Mouse (Mus musculus) CH12.LX (cell line): ENCODE data around the gene Fry. TPM values are rescaled to one million over a fixed set of nuclear protein-coding genes. Genes with fewer than 3 reads are reported as not detected.

Source experiments
- DNase-seq: peaks from one replicate; pipeline ENCODE4 v3.0.0-alpha.2; 2013; ENCODE audit errors: extremely low read depth
- H3K27ac ChIP-seq: 2 replicates; pipeline ENCODE4 v1.5.1; 2012; ENCODE audit warnings: low read depth, mild to moderate bottlenecking, control low read depth, moderate library complexity; ENCODE audit not compliant: insufficient read depth
- H3K27me3 ChIP-seq: replicated peaks from 2 replicates; pipeline ENCODE3; 2012; ENCODE audit warnings: inconsistent platforms
- H3K36me3 ChIP-seq, 2 experiments: replicated peaks in 1 of 2; 2 replicates each; pipeline versions ENCODE3 to v1.6.1; 2012; ENCODE audit warnings: inconsistent platforms in 1 of 2, low read length in 1 of 2, mild to moderate bottlenecking in 1 of 2, mixed read lengths in 1 of 2, moderate library complexity in 1 of 2; ENCODE audit not compliant: control insufficient read depth in 1 of 2, insufficient read depth in 1 of 2
- H3K4me1 ChIP-seq, 2 experiments: 2 replicates each; pipeline ENCODE4 v1.6.1; 2012; ENCODE audit warnings: inconsistent platforms in 1 of 2, moderate library complexity in 1 of 2; ENCODE audit not compliant: insufficient read depth in 2 of 2, control insufficient read depth in 1 of 2
- H3K4me2 ChIP-seq: 2 replicates; pipeline ENCODE4 v1.6.1; 2012; ENCODE audit warnings: low read depth, mild to moderate bottlenecking, control low read depth; ENCODE audit not compliant: poor library complexity, insufficient read depth, severe bottlenecking
- H3K4me3 ChIP-seq, 3 experiments: fragments of 150-350 bp in 1 of 3; sonication (generic) in 1 of 3; replicated peaks in 1 of 3; 2 replicates each; pipeline versions ENCODE3 to v1.5.1; 2011 to 2012; ENCODE audit warnings: low read depth in 2 of 3, low read length in 2 of 3, mild to moderate bottlenecking in 2 of 3, moderate library complexity in 2 of 3, control low read depth in 1 of 3, improper control_type of control experiment in 1 of 3, inconsistent platforms in 1 of 3, mixed read lengths in 1 of 3; ENCODE audit not compliant: poor library complexity in 1 of 3
- H3K79me2 ChIP-seq: replicated peaks from 2 replicates; pipeline ENCODE4 v1.6.1; 2012; ENCODE audit warnings: mild to moderate bottlenecking, moderate library complexity; ENCODE audit not compliant: control insufficient read depth, poor library complexity, insufficient read depth, severe bottlenecking; ENCODE audit errors: extremely low read depth
- H3K9ac ChIP-seq: 2 replicates; pipeline ENCODE4 v1.6.1; 2012; ENCODE audit warnings: low read depth, mild to moderate bottlenecking, control low read depth, moderate library complexity; ENCODE audit not compliant: insufficient read depth
- H3K9me3 ChIP-seq: replicated peaks from 2 replicates; pipeline ENCODE3; 2012; ENCODE audit warnings: low read length, inconsistent platforms, mixed read lengths
- BHLHE40 ChIP-seq: IDR thresholded peaks from 2 replicates; pipeline ENCODE4 v1.6.1; 2011; ENCODE audit warnings: mild to moderate bottlenecking, low read depth, low read length, improper control_type of control experiment
- CTCF ChIP-seq, 2 experiments: IDR thresholded peaks in 1 of 2; conservative IDR thresholded peaks in 1 of 2; 2 replicates each; pipeline ENCODE4 v1.5.1; 2011 to 2012; ENCODE audit warnings: low read depth in 2 of 2, low read length in 2 of 2, improper control_type of control experiment in 1 of 2, inconsistent platforms in 1 of 2, mild to moderate bottlenecking in 1 of 2, moderate library complexity in 1 of 2
- ELF1 ChIP-seq: IDR thresholded peaks from 2 replicates; pipeline ENCODE4 v1.6.1; 2014; ENCODE audit warnings: low read depth, mild to moderate bottlenecking, inconsistent platforms, low read length, improper control_type of control experiment
- EP300 ChIP-seq: IDR thresholded peaks from 2 replicates; pipeline ENCODE4 v1.6.1; 2011; ENCODE audit warnings: low read length, improper control_type of control experiment
- GABPA ChIP-seq: IDR thresholded peaks from 2 replicates; pipeline ENCODE4 v1.6.1; 2012; ENCODE audit warnings: low read depth, low read length, improper control_type of control experiment, inconsistent platforms; ENCODE audit not compliant: insufficient replicate concordance
- HCFC1 ChIP-seq: IDR thresholded peaks from 2 replicates; pipeline ENCODE4 v1.6.1; 2012; ENCODE audit warnings: low read depth, mild to moderate bottlenecking, inconsistent platforms, low read length, improper control_type of control experiment
- KAT2A ChIP-seq: IDR thresholded peaks from 2 replicates; pipeline ENCODE4 v1.6.1; 2012; ENCODE audit warnings: low read length, improper control_type of control experiment, inconsistent platforms; ENCODE audit not compliant: insufficient replicate concordance
- MAZ ChIP-seq: IDR thresholded peaks from 2 replicates; pipeline ENCODE4 v1.6.1; 2012; ENCODE audit warnings: low read depth, mild to moderate bottlenecking, inconsistent platforms, low read length, improper control_type of control experiment, moderate library complexity
- MYC ChIP-seq: IDR thresholded peaks from 2 replicates; pipeline ENCODE4 v1.6.1; 2011; ENCODE audit warnings: low read depth, mild to moderate bottlenecking, improper control_type of control experiment, low read length
- NRF1 ChIP-seq: IDR thresholded peaks from 2 replicates; pipeline ENCODE4 v1.6.1; 2014; ENCODE audit warnings: low read depth, mild to moderate bottlenecking, inconsistent platforms, low read length, improper control_type of control experiment, moderate library complexity
- PAX5 ChIP-seq: IDR thresholded peaks from 2 replicates; pipeline ENCODE4 v1.6.1; 2012; ENCODE audit warnings: low read length, inconsistent platforms, mixed read lengths
- POLR2A ChIP-seq: IDR thresholded peaks from 2 replicates; pipeline ENCODE4 v1.6.1; 2011; ENCODE audit warnings: low read depth, mild to moderate bottlenecking, improper control_type of control experiment, low read length
- POLR2AphosphoS2 ChIP-seq: IDR thresholded peaks from 2 replicates; pipeline ENCODE4 v1.6.1; 2011; ENCODE audit warnings: low read depth, low read length, improper control_type of control experiment
- RAD21 ChIP-seq: IDR thresholded peaks from 2 replicates; pipeline ENCODE4 v1.6.1; 2011; ENCODE audit warnings: low read depth, mild to moderate bottlenecking, low read length, improper control_type of control experiment, moderate library complexity
- TBP ChIP-seq: conservative IDR thresholded peaks from 2 replicates; pipeline ENCODE4 v1.6.1; 2011; ENCODE audit warnings: low read depth, low read length, improper control_type of control experiment
- TCF12 ChIP-seq: IDR thresholded peaks from 2 replicates; pipeline ENCODE4 v1.6.1; 2014; ENCODE audit warnings: low read depth, mild to moderate bottlenecking, inconsistent platforms, low read length, improper control_type of control experiment
- USF1 ChIP-seq: IDR thresholded peaks from 2 replicates; pipeline ENCODE4 v1.6.1; 2014; ENCODE audit warnings: low read depth, mild to moderate bottlenecking, inconsistent platforms, low read length, improper control_type of control experiment
- USF2 ChIP-seq: conservative IDR thresholded peaks from 2 replicates; pipeline ENCODE4 v1.6.1; 2011; ENCODE audit warnings: low read depth, low read length, improper control_type of control experiment
- ZMIZ1 ChIP-seq: IDR thresholded peaks from 2 replicates; pipeline ENCODE4 v1.6.1; 2012; ENCODE audit warnings: low read depth, mild to moderate bottlenecking, inconsistent platforms, low read length, improper control_type of control experiment
- ZNF384 ChIP-seq: IDR thresholded peaks from 2 replicates; pipeline ENCODE4 v1.6.1; 2012; ENCODE audit warnings: low read depth, low read length, improper control_type of control experiment, inconsistent platforms
- dilution Hi-C: fragments of 300-500 bp; cut with MboI; formaldehyde crosslinking; loops from 2 replicates; pipeline ENCODE4 v1.14.3; 2020; ENCODE audit warnings: low sequenced_read_pairs; ENCODE audit not compliant: extremely low pct_unique_long_range_greater_than_20kb, extremely low pct_ligation_motif_present
- in situ Hi-C: fragments of 300-500 bp; cut with MboI; formaldehyde crosslinking; loops from 3 replicates; pipeline ENCODE4 v1.14.3; 2019; ENCODE audit warnings: low sequenced_read_pairs, low pct_ligation_motif_present, low pct_unique_long_range_greater_than_20kb, mixed read lengths
- polyA plus RNA-seq: library from polyadenylated mRNA; unstranded; fragments of >175 nt; gene quantifications from 2 replicates; pipeline ENCODE4 v1.2.1, GENCODE M21; 2012; ENCODE audit warnings: low read depth; ENCODE audit not compliant: insufficient read length
- total RNA-seq, 2 experiments: library from RNA; depleted of rRNA; stranded (reverse); fragments of 300-350 nt in 1 of 2; fragments of >200 nt in 1 of 2; gene quantifications; 2 replicates each; pipeline ENCODE4 v1.2.3; 2012 to 2014

Gene Fry
- total and polyA plus RNA-seq, 3 experiments = 0.34 to 0.80 (median 0.34) TPM

GRCm38 (mm10) chr5:150111236-150111635 is 7.2 kb upstream of the Fry start:
- Histone ChIP-seq H3K4me2 (no peak overlapping the region), H3K79me2 (no peaks in the 10 kb centered on the region), H3K4me3 (no peak overlapping the region), H3K27ac (no peak overlapping the region), H3K36me3 (no peaks in the 10 kb centered on the region), H3K9ac (no peak overlapping the region), H3K27me3 (no peaks in the 10 kb centered on the region), H3K4me1 (no peaks in the 10 kb centered on the region), H3K9me3 (peaks cover 46% of the 10 kb centered on the region)
- dilution Hi-C loops = no loop called here
- in situ Hi-C loops = no loop called here
- TF ChIP-seq POLR2A (no peak), TCF12 (no peak), ZNF384 (no peak), HCFC1 (no peak), EP300 (no peak)
- DNase-seq = no peak

GRCm38 (mm10) chr5:150114007-150114406 is 4.4 kb upstream of the Fry start:
- H3K4me3 ChIP-seq = no peak overlapping the region
- H3K4me2 ChIP-seq = no peak overlapping the region
- H3K9ac ChIP-seq = no peak overlapping the region
- H3K27ac ChIP-seq = no peak overlapping the region
- peak; percentile 12 for DNase-seq
- H3K36me3 ChIP-seq = no peaks in the 10 kb centered on the region
- no peaks in the 10 kb centered on the region for H3K79me2 ChIP-seq
- no peaks in the 10 kb centered on the region for H3K27me3 ChIP-seq
- H3K4me1 ChIP-seq = no peaks in the 10 kb centered on the region
- peaks cover 59% of the 10 kb centered on the region for H3K9me3 ChIP-seq
- dilution Hi-C loops (no loop called here), in situ Hi-C loops (no loop called here)
- TF ChIP-seq ZNF384 (no peak), USF1 (no peak), PAX5 (no peak), TBP (no peak), POLR2AphosphoS2 (no peak), ELF1 (no peak), BHLHE40 (no peak), ZMIZ1 (no peak)

GRCm38 (mm10) chr5:150114778-150115177 is 3.7 kb upstream of the Fry start:
- no peaks in the 10 kb centered on the region for H3K27me3 ChIP-seq
- H3K4me3 ChIP-seq = no peak overlapping the region
- H3K79me2 ChIP-seq = no peaks in the 10 kb centered on the region
- DNase-seq = no peak
- no peak overlapping the region for H3K4me2 ChIP-seq
- in situ Hi-C loops = no loop called here
- peaks cover 54% of the 10 kb centered on the region for H3K9me3 ChIP-seq
- no peak overlapping the region for H3K27ac ChIP-seq
- TF ChIP-seq GABPA (no peak), POLR2AphosphoS2 (no peak), CTCF (conservative IDR thresholded peaks at IDR 0.05 in 1 of 2, IDR thresholded peaks at IDR 0.05 in 1 of 2; ENCODE audit: low read depth in 2 of 2, low read length in 2 of 2) (no peak), MYC (no peak), KAT2A (no peak), MAZ (no peak), USF2 (no peak), RAD21 (no peak), NRF1 (no peak), HCFC1 (no peak), USF1 (no peak)
- no peak overlapping the region for H3K9ac ChIP-seq
- H3K36me3 ChIP-seq = no peaks in the 10 kb centered on the region
- no peaks in the 10 kb centered on the region for H3K4me1 ChIP-seq
- dilution Hi-C loops = no loop called here
